Mouse (Mus musculus) liver, embryonic 13.5 days (tissue): Measurements from ENCODE around the gene Hmgn2. TPM values are rescaled to one million over a fixed set of nuclear protein-coding genes. Genes with fewer than 3 reads are reported as not detected.

Experiments
- ATAC-seq: fragments of 200-750 bp; cut with Nextera tagmentation; 2 replicates; pipeline ENCODE4 v1.8.0; 2017; ENCODE audit warnings: low read depth, mild to moderate bottlenecking, moderate number of reproducible peaks, moderate library complexity
- DNase-seq: peaks from one replicate; pipeline ENCODE4 v3.0.0; 2022
- H3K27ac ChIP-seq: fragments of 300-500 bp; sonication (generic); 2 replicates; pipeline ENCODE4 v1.5.1; 2015; ENCODE audit warnings: moderate library complexity, mild to moderate bottlenecking, inconsistent platforms
- H3K27me3 ChIP-seq: fragments of 300-500 bp; sonication (generic); 2 replicates; pipeline ENCODE4 v1.6.1; 2015; ENCODE audit warnings: mild to moderate bottlenecking, inconsistent platforms
- H3K36me3 ChIP-seq: fragments of 300-500 bp; sonication (generic); 2 replicates; pipeline ENCODE4 v1.6.1; 2015; ENCODE audit warnings: mild to moderate bottlenecking, inconsistent platforms
- H3K4me1 ChIP-seq: fragments of 300-500 bp; sonication (generic); replicated peaks from 2 replicates; pipeline ENCODE4 v1.6.1; 2015; ENCODE audit warnings: inconsistent platforms
- H3K4me2 ChIP-seq: fragments of 300-500 bp; sonication (generic); 2 replicates; pipeline ENCODE4 v1.6.1; 2015; ENCODE audit warnings: inconsistent platforms, mild to moderate bottlenecking, moderate library complexity
- H3K4me3 ChIP-seq: fragments of 300-500 bp; sonication (generic); replicated peaks from 2 replicates; pipeline ENCODE4 v1.5.1; 2015; ENCODE audit warnings: mild to moderate bottlenecking, inconsistent platforms
- H3K9ac ChIP-seq: fragments of 300-500 bp; sonication (generic); 2 replicates; pipeline ENCODE4 v1.6.1; 2015; ENCODE audit warnings: mild to moderate bottlenecking, inconsistent platforms
- H3K9me3 ChIP-seq: fragments of 300-500 bp; sonication (generic); replicated peaks from 2 replicates; pipeline ENCODE4 v1.6.1; 2016; ENCODE audit warnings: inconsistent platforms
- WGBS: fragments of 180-500 bp; shearing (Covaris S2); methylation state at CpG from one replicate; pipeline ENCODE4 v1.1.7; 2015; ENCODE audit not compliant: insufficient replicate concordance; 5-methylcytosine and 5-hydroxymethylcytosine counted together
- polyA plus RNA-seq: library from polyadenylated mRNA; unstranded; fragments of >200 nt; fragmentation: Nextera tagmentation; extraction: Ambion mirVana; gene quantifications from 2 replicates; pipeline ENCODE4 v1.2.1, GENCODE M21; 2015

Gene Hmgn2
- 779 and 917 TPM in 2 replicates for polyA plus RNA-seq

- DNase-seq = no peak
- Histone ChIP-seq H3K4me2 (peak within 1 kb of the TSS; percentile 99), H3K27me3 (no peaks in the 10 kb centered on the region), H3K9me3 (no peaks in the 10 kb centered on the region), H3K9ac (peak within 1 kb of the TSS; percentile 99), H3K36me3 (peaks cover 54% of the 10 kb centered on the region), H3K4me1 (peaks cover 48% of the 10 kb centered on the region), H3K4me3 (peak within 1 kb of the TSS; percentile 85), H3K27ac (peak within 1 kb of the TSS; percentile 98)
- WGBS = under 1% methylated on average over 42 of the region's 42 CpGs
- peak; percentile 60 for ATAC-seq
These were observed at the start of gene Hmgn2 for GRCm38 (mm10) chr4:133968150-133968921. TSS of gene Hmgn2 (minus strand) at chr4:133968650.

GRCm38 (mm10) chr4:134017201-134017865, 48.9 kb upstream of the Hmgn2 start:
- DNase-seq (no peak), ATAC-seq (peak; percentile 22; the same call in 1 of the 2 replicates)
- 6% methylated on average over 21 of the region's 21 CpGs for WGBS
- Histone ChIP-seq H3K9me3 (no peaks in the 10 kb centered on the region), H3K4me3 (peak overlapping the region; percentile 41), H3K4me2 (peak overlapping the region; percentile 49), H3K27me3 (peaks cover 67% of the 10 kb centered on the region), H3K9ac (peak overlapping the region; percentile 23; the same call in 1 of the 2 replicates), H3K36me3 (no peaks in the 10 kb centered on the region), H3K27ac (peak overlapping the region; percentile 25; the same call in 1 of the 2 replicates), H3K4me1 (peaks cover 8% of the 10 kb centered on the region)

DNA sequence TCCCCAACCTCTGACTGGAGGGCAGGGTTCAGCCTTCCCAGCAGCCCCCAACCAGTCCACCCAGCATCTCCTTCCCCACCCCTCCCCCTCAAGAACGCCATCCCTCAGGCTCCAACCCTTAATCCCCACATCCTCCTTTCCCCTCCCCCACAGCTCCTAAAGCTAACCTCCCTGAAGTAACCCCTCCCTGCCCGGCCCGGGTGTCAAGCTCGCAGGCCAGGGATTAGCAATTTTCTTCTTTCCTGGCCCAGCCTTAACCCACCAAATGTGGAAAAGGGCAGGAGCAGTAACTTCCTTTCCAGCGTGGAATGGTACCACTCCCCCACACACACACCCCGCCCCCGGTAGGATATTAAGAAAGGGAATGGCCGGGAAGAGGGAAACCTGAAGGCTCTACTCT, 48.3 kb upstream of the Hmgn2 start:
- H3K4me3 ChIP-seq = peak overlapping the region; percentile 41; the same call in 1 of the 2 replicates
- H3K9ac ChIP-seq = no peak overlapping the region
- peaks cover 66% of the 10 kb centered on the region for H3K27me3 ChIP-seq
- peaks cover 14% of the 10 kb centered on the region for H3K4me1 ChIP-seq
- 6% methylated on average over 8 of the region's 8 CpGs for WGBS
- H3K9me3 ChIP-seq = no peaks in the 10 kb centered on the region
- no peak overlapping the region for H3K27ac ChIP-seq
- H3K36me3 ChIP-seq = no peaks in the 10 kb centered on the region
- ATAC-seq (no peak), DNase-seq (no peak)
- peak overlapping the region; percentile 49 for H3K4me2 ChIP-seq

DNA sequence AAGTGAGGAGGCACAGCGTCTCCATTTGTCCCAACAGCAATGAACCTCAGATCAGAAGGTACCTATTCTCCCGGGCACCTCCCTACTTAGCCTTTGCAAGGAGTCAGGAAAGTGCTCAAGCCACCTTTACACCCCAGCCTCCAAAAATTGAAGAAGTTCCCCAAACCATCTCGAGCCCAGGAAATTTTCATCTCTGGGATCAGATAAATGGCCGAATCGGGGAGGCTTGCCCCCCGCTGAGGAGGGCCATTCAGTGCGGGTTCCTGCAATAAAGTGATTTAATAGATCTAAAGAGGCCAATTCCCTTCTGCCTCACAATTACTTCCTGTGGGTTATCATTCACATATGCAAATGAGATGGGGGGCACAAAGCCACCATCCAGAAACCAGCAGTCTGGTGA, 47.8 kb upstream of the Hmgn2 start:
- H3K27me3 ChIP-seq = peaks cover 62% of the 10 kb centered on the region
- ATAC-seq (no peak), DNase-seq (no peak)
- H3K4me2 ChIP-seq = peak overlapping the region; percentile 49; the same call in 1 of the 2 replicates
- H3K27ac ChIP-seq = no peak overlapping the region
- 22% methylated on average over 7 of the region's 7 CpGs for WGBS
- H3K9ac ChIP-seq = no peak overlapping the region
- peaks cover 19% of the 10 kb centered on the region for H3K4me1 ChIP-seq
- H3K36me3 ChIP-seq = no peaks in the 10 kb centered on the region
- no peak overlapping the region for H3K4me3 ChIP-seq
- no peaks in the 10 kb centered on the region for H3K9me3 ChIP-seq

DNA sequence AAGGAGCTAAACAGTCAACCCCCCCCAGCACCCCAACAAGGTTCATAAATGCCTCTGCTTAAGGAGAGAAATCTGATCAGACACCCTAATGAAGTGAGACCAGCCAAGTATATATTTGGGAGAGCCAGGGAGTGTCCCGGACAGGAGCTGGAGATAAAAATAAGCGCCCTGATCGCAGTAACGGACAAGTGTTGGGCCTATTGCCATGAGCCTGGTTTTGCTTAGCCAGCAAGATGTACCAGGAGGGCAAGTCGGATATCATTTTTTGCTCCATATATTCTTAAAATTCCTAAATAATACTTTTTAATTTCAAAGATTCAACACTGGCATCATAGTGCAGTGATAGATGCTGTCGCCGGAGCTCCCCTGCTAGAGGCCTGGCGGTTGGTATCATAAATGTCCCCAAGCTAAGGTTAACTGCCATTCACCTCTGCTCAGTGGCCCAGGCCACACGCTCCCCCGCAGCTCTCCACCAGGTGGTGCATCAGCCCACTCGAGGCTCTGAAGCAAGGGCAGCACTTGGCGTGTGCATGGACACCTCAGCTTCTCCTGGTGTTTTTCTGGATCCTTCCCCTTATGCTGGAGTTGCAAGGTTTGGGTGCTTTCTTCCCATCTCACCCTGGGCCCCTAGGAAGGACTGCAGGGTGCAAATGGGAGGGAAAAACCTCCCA, 44.5 kb upstream of the Hmgn2 start:
- no peaks in the 10 kb centered on the region for H3K9me3 ChIP-seq
- no peak overlapping the region for H3K4me2 ChIP-seq
- 50% methylated on average over 12 of the region's 12 CpGs for WGBS
- no peaks in the 10 kb centered on the region for H3K36me3 ChIP-seq
- no peak overlapping the region for H3K9ac ChIP-seq
- peaks cover 31% of the 10 kb centered on the region for H3K27me3 ChIP-seq
- peaks cover 18% of the 10 kb centered on the region for H3K4me1 ChIP-seq
- ATAC-seq (no peak), DNase-seq (no peak)
- no peak overlapping the region for H3K27ac ChIP-seq
- H3K4me3 ChIP-seq = no peak overlapping the region

DNA sequence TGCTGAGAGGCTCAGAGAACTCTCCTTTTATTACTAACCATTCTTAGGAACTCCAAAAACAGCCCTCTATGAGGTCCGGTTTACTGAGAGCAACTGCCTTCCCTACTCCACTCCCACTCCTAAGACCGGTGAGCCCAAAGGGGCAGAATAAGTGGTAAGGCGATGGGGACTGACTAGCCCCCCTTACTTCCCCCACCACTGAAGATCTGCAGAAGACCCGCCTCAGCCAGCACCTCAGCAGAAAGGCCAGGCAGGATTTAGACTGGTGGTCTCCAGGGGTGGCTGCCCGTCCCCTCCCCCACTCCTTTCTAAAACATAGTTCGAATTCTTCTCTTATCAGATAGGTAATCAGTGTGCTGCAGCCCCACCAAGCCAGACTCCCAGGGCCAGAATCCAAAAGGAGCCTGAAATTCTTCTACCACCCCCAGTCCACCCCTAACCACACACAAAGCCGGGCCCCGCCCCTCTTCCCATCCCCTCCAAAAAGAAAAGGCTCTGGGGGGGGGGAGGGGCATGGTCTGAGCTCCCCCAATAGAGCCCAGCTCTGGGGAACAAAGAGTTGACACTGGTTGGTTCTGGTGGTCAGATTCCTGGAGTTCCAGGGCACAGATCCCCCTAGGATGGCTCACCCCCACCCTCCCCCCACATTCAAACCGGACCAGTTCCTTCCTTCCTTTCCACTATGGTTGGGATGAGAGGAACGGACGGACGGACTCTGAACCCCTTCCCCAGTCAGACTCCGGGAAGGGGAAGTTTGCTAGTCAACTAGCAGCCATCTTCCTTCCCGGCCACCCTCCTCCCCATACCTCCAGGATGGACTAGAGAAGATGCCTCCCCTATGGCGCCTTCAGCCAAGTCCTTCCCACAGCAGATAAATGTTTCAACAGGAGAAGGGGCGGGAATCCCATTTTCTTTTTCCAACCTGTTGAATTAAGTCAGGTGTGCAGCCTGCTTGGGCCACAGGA, 43.3 kb upstream of the Hmgn2 start:
- 0 out of 2 replicates have a peak, but pooled peaks have one; percentile 15 for ATAC-seq
- H3K9me3 ChIP-seq = no peaks in the 10 kb centered on the region
- H3K9ac ChIP-seq = no peak overlapping the region
- DNase-seq = no peak
- H3K4me1 ChIP-seq = peaks cover 18% of the 10 kb centered on the region
- 9% methylated on average over 16 of the region's 16 CpGs for WGBS
- no peak overlapping the region for H3K27ac ChIP-seq
- peak overlapping the region; percentile 14; the same call in 1 of the 2 replicates for H3K4me2 ChIP-seq
- no peaks in the 10 kb centered on the region for H3K36me3 ChIP-seq
- no peak overlapping the region for H3K4me3 ChIP-seq
- peaks cover 18% of the 10 kb centered on the region for H3K27me3 ChIP-seq

DNA sequence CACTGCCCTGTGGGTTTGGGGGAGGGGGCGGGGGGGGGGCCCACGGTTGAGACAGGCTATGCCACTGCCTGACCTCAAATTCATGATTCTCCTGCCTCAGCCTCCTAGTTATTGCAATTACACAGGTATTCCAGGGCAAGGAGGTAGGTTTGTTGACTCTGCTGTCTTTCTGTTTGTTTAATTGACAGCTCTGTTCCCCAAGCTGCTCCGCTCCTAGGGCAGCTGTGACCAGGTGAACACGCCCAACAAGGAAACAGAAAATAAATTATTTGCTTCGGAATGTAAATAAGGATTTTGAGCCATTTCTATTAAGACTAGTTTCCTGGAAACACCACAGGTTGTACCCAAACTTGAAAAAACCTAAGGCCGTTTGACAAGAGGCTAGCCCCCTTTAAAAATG, 41.3 kb upstream of the Hmgn2 start:
- 50% methylated on average over 6 of the region's 6 CpGs for WGBS
- DNase-seq = no peak
- peaks cover 18% of the 10 kb centered on the region for H3K4me1 ChIP-seq
- no peaks in the 10 kb centered on the region for H3K36me3 ChIP-seq
- H3K4me3 ChIP-seq = no peak overlapping the region
- no peak overlapping the region for H3K9ac ChIP-seq
- no peak for ATAC-seq
- no peaks in the 10 kb centered on the region for H3K9me3 ChIP-seq
- H3K27ac ChIP-seq = no peak overlapping the region
- H3K4me2 ChIP-seq = no peak overlapping the region
- H3K27me3 ChIP-seq = no peaks in the 10 kb centered on the region

- Histone ChIP-seq H3K4me2 (no peak overlapping the region), H3K9me3 (no peaks in the 10 kb centered on the region), H3K9ac (no peak overlapping the region), H3K27me3 (no peaks in the 10 kb centered on the region), H3K4me1 (peaks cover 9% of the 10 kb centered on the region), H3K36me3 (no peaks in the 10 kb centered on the region), H3K4me3 (no peak overlapping the region), H3K27ac (no peak overlapping the region)
- DNase-seq = no peak
- 66% methylated on average over 3 of the region's 3 CpGs for WGBS
- no peak for ATAC-seq
These were observed 38.4 kb upstream of the Hmgn2 start for GRCm38 (mm10) chr4:134006845-134007244.

- H3K4me2 ChIP-seq = no peak overlapping the region
- no peak for DNase-seq
- no peak overlapping the region for H3K9ac ChIP-seq
- no peaks in the 10 kb centered on the region for H3K27me3 ChIP-seq
- WGBS = 60% methylated on average over 12 of the region's 12 CpGs
- peaks cover 10% of the 10 kb centered on the region; the same call in 1 of the 2 replicates for H3K4me1 ChIP-seq
- H3K36me3 ChIP-seq = no peaks in the 10 kb centered on the region
- H3K4me3 ChIP-seq = no peak overlapping the region
- H3K27ac ChIP-seq = no peak overlapping the region
- H3K9me3 ChIP-seq = no peaks in the 10 kb centered on the region
- ATAC-seq = no peak
These were observed 37.3 kb upstream of the Hmgn2 start for GRCm38 (mm10) chr4:134005581-134006358.

DNA sequence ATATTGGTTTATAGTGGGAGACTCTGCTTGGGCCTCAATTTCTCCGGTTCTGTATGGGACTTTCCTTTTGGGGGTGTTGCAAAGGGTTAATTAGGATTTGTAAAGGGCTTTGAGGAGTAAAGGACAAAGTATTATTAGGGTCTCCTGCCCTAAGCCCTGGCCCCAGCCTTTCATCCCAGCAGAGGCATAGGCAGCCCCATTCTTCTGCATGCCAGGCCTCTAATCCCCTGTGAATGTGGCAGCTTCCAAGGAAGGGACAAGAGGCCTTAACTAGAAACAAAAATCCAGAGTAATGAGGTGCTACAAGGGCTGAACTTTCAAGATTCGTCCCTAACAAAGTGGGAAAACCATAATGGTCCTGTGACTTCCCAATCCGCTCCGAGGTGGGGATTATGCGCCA, 34.5 kb upstream of the Hmgn2 start:
- Histone ChIP-seq H3K27ac (no peak overlapping the region), H3K9me3 (no peaks in the 10 kb centered on the region), H3K36me3 (peaks cover 7% of the 10 kb centered on the region; the same call in 1 of the 2 replicates), H3K4me2 (no peak overlapping the region), H3K4me3 (no peak overlapping the region), H3K9ac (no peak overlapping the region), H3K4me1 (peaks cover 20% of the 10 kb centered on the region), H3K27me3 (no peaks in the 10 kb centered on the region)
- 71% methylated on average over 5 of the region's 5 CpGs for WGBS
- no peak for DNase-seq
- no peak for ATAC-seq
